Mouse (Mus musculus): ENCODE measurements at regions not wholly inside any gene's neighbourhood (a gene's known extent, or its start where the extent isn't known, plus 50 kb on each side); places are given as distances from the start of the nearest gene placed in this dataset.

GRCm38 (mm10) chrX:5765702-5766101, 96.8 kb downstream of the Btbd35f7 start:
- intact Hi-C loops (cut with DNase I): no loop called here

GRCm38 (mm10) chrX:5798433-5798832, 129.6 kb downstream of the Btbd35f7 start:
- intact Hi-C loops (cut with DNase I): no loop called here

- intact Hi-C loops (cut with DNase I): no loop called here
These were observed 130.0 kb downstream of the Btbd35f7 start for GRCm38 (mm10) chrX:5798902-5799301.

GRCm38 (mm10) chrX:5803181-5803580, 134.3 kb downstream of the Btbd35f7 start:
- intact Hi-C loops (cut with DNase I): loop anchor here (5.0 kb wide), 1 partner anchor 289 kb away; no protein-coding TSS in a partner anchor

All from adrenal gland (tissue).